In genomic region chr5:22300788-22301187, GRCm38 (mm10) we compare ENCODE assay signal across 28 mouse cellular contexts. TPM values are rescaled to one million over a fixed set of nuclear protein-coding genes. Genes with fewer than 3 reads are reported as not detected.
"Had no signal": no experiment of that assay in that cellular context is flagged by ENCODE, and none has a peak within 500 bp of the region (broad histone marks: within the 10 kb centered on the region; RNA-seq: fewer than 3 reads in every experiment).

No protein-coding gene starts in this region.

- H3K4me2 ChIP-seq: heart, embryonic 12.5 days; hindbrain, embryonic 12.5 days; hindbrain, embryonic 14.5 days; intestine, embryonic 15.5 days; kidney, embryonic 15.5 days; limb, embryonic 12.5 days; liver, embryonic 11.5 days; liver, embryonic 13.5 days; liver, embryonic 15.5 days had no signal

- ATAC-seq: hindbrain, embryonic 16.5 days; inflammation-experienced regulatory T-cells, adult 6 months; intestine, embryonic 15.5 days; intestine, postnatal 0 days had no signal

- H3K27me3 ChIP-seq: heart, embryonic 12.5 days; hindbrain, embryonic 12.5 days; intestine, embryonic 15.5 days; kidney, embryonic 15.5 days; limb, embryonic 12.5 days; liver, embryonic 13.5 days; liver, embryonic 15.5 days had no signal

- H3K4me3 ChIP-seq: heart, embryonic 10.5 days; heart, embryonic 12.5 days; hindbrain, embryonic 10.5 days; hindbrain, embryonic 12.5 days; intestine, embryonic 15.5 days; kidney, embryonic 15.5 days; limb, embryonic 10.5 days; limb, embryonic 12.5 days; liver, embryonic 13.5 days; liver, embryonic 15.5 days had no signal

- DNase-seq: gastrocnemius, postnatal 25 days; heart, adult 18-20 months; heart, postnatal 10 days; heart, postnatal 4 days; kidney, adult 18-20 months; kidney, adult 9 months; kidney, postnatal 14 days; kidney, postnatal 36 days; layer of hippocampus, adult 9-11 months; layer of hippocampus, postnatal 36 days; liver; liver, embryonic 13.5 days had no signal

- H3K9me3 ChIP-seq: heart, embryonic 10.5 days; heart, embryonic 12.5 days; hindbrain, embryonic 10.5 days; hindbrain, embryonic 12.5 days; intestine, embryonic 15.5 days; kidney, embryonic 15.5 days; limb, embryonic 10.5 days; limb, embryonic 12.5 days; liver, embryonic 13.5 days; liver, embryonic 15.5 days had no signal

- H3K27ac ChIP-seq: heart, embryonic 10.5 days; hindbrain, embryonic 10.5 days; hindbrain, embryonic 12.5 days; hindbrain, embryonic 14.5 days; intestine, embryonic 15.5 days; kidney, embryonic 15.5 days; kidney, postnatal 0 days; limb, embryonic 10.5 days; limb, embryonic 12.5 days; liver, embryonic 13.5 days; liver, embryonic 15.5 days had no signal

- H3K36me3 ChIP-seq: heart, embryonic 10.5 days; heart, embryonic 12.5 days; hindbrain, embryonic 10.5 days; hindbrain, embryonic 12.5 days; intestine, embryonic 15.5 days; kidney, embryonic 15.5 days; limb, embryonic 10.5 days; limb, embryonic 12.5 days; liver, embryonic 13.5 days; liver, embryonic 15.5 days had no signal

- H3K9ac ChIP-seq: heart, embryonic 12.5 days; hindbrain, embryonic 12.5 days; hindbrain, embryonic 14.5 days; intestine, embryonic 15.5 days; kidney, embryonic 15.5 days; limb, embryonic 12.5 days; liver, embryonic 13.5 days; liver, embryonic 15.5 days had no signal

- H3K4me1 ChIP-seq: heart, embryonic 10.5 days; heart, embryonic 12.5 days; intestine, embryonic 15.5 days; kidney, embryonic 15.5 days; limb, embryonic 10.5 days; limb, embryonic 12.5 days; liver, embryonic 13.5 days; liver, embryonic 15.5 days had no signal

RNA-seq across cellular contexts. Expression of gene Reln, which starts 43.7 kb away (rescaled TPM):
- total RNA-seq: granulocyte monocyte progenitor cell, adult 5-6 weeks had no signal
